Mouse (Mus musculus) frontal cortex, postnatal 10 days (tissue): ENCODE measurements at regions not wholly inside any gene's neighbourhood (a gene's known extent, or its start where the extent isn't known, plus 50 kb on each side); places are given as distances from the start of the nearest gene placed in this dataset.
"Not testable (repeated sequence)": the region's sequence is repeated elsewhere in the genome, so short reads cannot be mapped to it uniquely, and the experiment has no call there.

ENCODE experiments used
- DNase-seq, 2 experiments: peaks; one replicate each; pipeline ENCODE4 v3.0.0; 2022; ENCODE audit warnings: low spot score in 2 of 2, mixed read lengths in 1 of 2

GRCm38 (mm10) chr12:17992572-17992971 is 301.9 kb downstream of the Hpcal1 start:
- peak; percentile 5 to 22 for DNase-seq

- DNase-seq = not testable (repeated sequence)
These were observed 302.7 kb downstream of the Hpcal1 start for GRCm38 (mm10) chr12:17993368-17993767.
